Mouse (Mus musculus) myocyte (in vitro differentiated cells): ENCODE data around the gene Olfr870.

Source experiments
- CEBPB ChIP-seq: IDR thresholded peaks from 2 replicates; pipeline ENCODE4 v1.6.1; 2011; ENCODE audit warnings: mild to moderate bottlenecking, moderate library complexity; ENCODE audit not compliant: poor library complexity, insufficient read depth, severe bottlenecking
- E2F4 ChIP-seq: IDR thresholded peaks from one replicate; pipeline ENCODE4 v1.6.1; 2011; ENCODE audit warnings: mild to moderate bottlenecking, control low read depth, moderate library complexity; ENCODE audit not compliant: insufficient read depth
- MAX ChIP-seq: IDR thresholded peaks from one replicate; pipeline ENCODE4 v1.6.1; 2011; ENCODE audit warnings: low read depth, mild to moderate bottlenecking, control low read depth
- MYOG ChIP-seq, 3 experiments: IDR thresholded peaks; one replicate each; pipeline ENCODE4 v1.6.1; 2011; ENCODE audit warnings: control low read depth in 2 of 3, low read depth in 2 of 3, mild to moderate bottlenecking in 2 of 3; ENCODE audit not compliant: insufficient read length in 2 of 3, control insufficient read depth in 1 of 3, insufficient read depth in 1 of 3
- POLR2A ChIP-seq: IDR thresholded peaks from one replicate; pipeline ENCODE4 v1.6.1; 2011; ENCODE audit warnings: low read depth, mild to moderate bottlenecking, control low read depth, moderate library complexity; ENCODE audit not compliant: insufficient read length
- POLR2AphosphoS2 ChIP-seq: IDR thresholded peaks from one replicate; pipeline ENCODE4 v1.6.1; 2011; ENCODE audit warnings: low read depth, control low read depth; ENCODE audit not compliant: insufficient read length
- SRF ChIP-seq: IDR thresholded peaks from one replicate; pipeline ENCODE4 v1.6.1; 2011; ENCODE audit warnings: low read depth; ENCODE audit not compliant: control insufficient read depth, insufficient read length
- TCF12 ChIP-seq: IDR thresholded peaks from one replicate; pipeline ENCODE4 v1.6.1; 2011; ENCODE audit warnings: mild to moderate bottlenecking, control low read depth; ENCODE audit not compliant: poor library complexity, insufficient read depth, severe bottlenecking
- TCF3 ChIP-seq: IDR thresholded peaks from one replicate; pipeline ENCODE4 v1.6.1; 2011; ENCODE audit warnings: low read depth, control low read depth; ENCODE audit not compliant: insufficient read length
- USF1 ChIP-seq: IDR thresholded peaks from one replicate; pipeline ENCODE4 v1.6.1; 2011; ENCODE audit warnings: low read depth, mild to moderate bottlenecking, control low read depth, moderate library complexity

DNA sequence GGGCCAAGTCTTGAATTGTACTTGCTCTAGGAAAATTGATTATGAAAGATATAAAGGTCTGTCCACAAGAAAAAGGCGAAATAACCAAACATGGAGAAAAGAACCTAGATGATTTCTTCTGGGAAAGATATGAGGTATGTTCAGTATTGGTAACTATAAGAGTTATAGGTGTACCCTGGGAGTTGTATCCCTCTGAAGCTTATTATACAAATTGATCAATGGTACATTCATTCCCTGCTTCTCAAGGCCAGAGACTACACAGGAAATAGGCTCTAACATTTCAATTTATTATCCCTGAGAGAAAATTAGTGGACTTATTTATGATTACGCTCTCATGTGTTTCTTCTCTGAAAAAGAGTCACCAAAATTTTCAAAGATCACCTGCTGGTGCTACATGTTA is at the start of gene Olfr870:
- TF ChIP-seq TCF12 (no peak), POLR2A (no peak), TCF3 (no peak), MAX (no peak), E2F4 (no peak), USF1 (no peak), CEBPB (no peak), MYOG (IDR thresholded peaks at IDR 0.05; ENCODE audit: control insufficient read depth in 1 of 3, insufficient read depth in 1 of 3, insufficient read length in 2 of 3, low read depth in 2 of 3) (no peak), SRF (no peak), POLR2AphosphoS2 (no peak)
